Mouse (Mus musculus) hematopoietic stem cell, adult 5-6 weeks (primary cell): ENCODE measurements around the gene Cdh13. TPM values are rescaled to one million over a fixed set of nuclear protein-coding genes. Genes with fewer than 3 reads are reported as not detected.

Experiments used
- ATAC-seq, 2 experiments: fragments of 125-278 bp in 1 of 2; replicated peaks in 1 of 2; 2 replicates each; pipeline ENCODE4 v1.8.0; 2016 to 2017; ENCODE audit warnings: inconsistent platforms in 2 of 2, mild to moderate bottlenecking in 2 of 2, moderate number of reproducible peaks in 2 of 2, low read depth in 1 of 2, moderate TSS enrichment in 1 of 2; ENCODE audit not compliant: low FRiP score in 2 of 2, poor library complexity in 2 of 2, severe bottlenecking in 2 of 2, insufficient read depth in 1 of 2, low TSS enrichment in 1 of 2
- total RNA-seq: library from RNA; stranded (forward); fragments of 172-1452, 232-1000 nt; gene quantifications from 2 replicates; pipeline ENCODE4 v1.2.3, GENCODE M21; 2017

Cdh13 gene
- total RNA-seq, 1 experiment from 2014 or later: not detected

GRCm38 (mm10) chr8:119064523-119064922, 781.0 kb downstream of the Cdh13 start:
- ATAC-seq: peak; percentile 42 to 71; a peak in 3 of 4 replicates

GRCm38 (mm10) chr8:119072291-119072690, 788.8 kb downstream of the Cdh13 start:
- no peak for ATAC-seq

GRCm38 (mm10) chr8:119085022-119085421, 801.5 kb downstream of the Cdh13 start:
- ATAC-seq: no peak

GRCm38 (mm10) chr8:119098261-119098660, 814.7 kb downstream of the Cdh13 start:
- ATAC-seq: no peak

GRCm38 (mm10) chr8:119102871-119103270, 819.3 kb downstream of the Cdh13 start:
- ATAC-seq: no peak

- ATAC-seq: no peak
Measured at GRCm38 (mm10) chr8:119109655-119110054, 826.1 kb downstream of the Cdh13 start.

- ATAC-seq: no peak
Measured at GRCm38 (mm10) chr8:119112861-119113260, 829.3 kb downstream of the Cdh13 start.

GRCm38 (mm10) chr8:119121236-119121635, 837.7 kb downstream of the Cdh13 start:
- ATAC-seq: peak; percentile 81 to 88

- ATAC-seq: no peak
Measured at GRCm38 (mm10) chr8:119127841-119128240, 844.3 kb downstream of the Cdh13 start.

- ATAC-seq: no peak
Measured at GRCm38 (mm10) chr8:119128266-119128665, 844.7 kb downstream of the Cdh13 start.

- ATAC-seq: no peak
Measured at GRCm38 (mm10) chr8:119156454-119156921, 873.0 kb downstream of the Cdh13 start.

- ATAC-seq: no peak
Measured at GRCm38 (mm10) chr8:119158628-119159027, 875.1 kb downstream of the Cdh13 start.

- no peak for ATAC-seq
Measured at GRCm38 (mm10) chr8:119159794-119160193, 876.3 kb downstream of the Cdh13 start.

GRCm38 (mm10) chr8:119164076-119164475, 880.5 kb downstream of the Cdh13 start:
- no peak for ATAC-seq

- ATAC-seq: no peak
Measured at GRCm38 (mm10) chr8:119177226-119177935, 893.8 kb downstream of the Cdh13 start.

GRCm38 (mm10) chr8:119180626-119181025, 897.1 kb downstream of the Cdh13 start:
- ATAC-seq: no peak

GRCm38 (mm10) chr8:119195695-119196094, 912.2 kb downstream of the Cdh13 start:
- 0 out of 4 replicates have a peak, but pooled peaks of 1 of the 2 experiments have one; percentile 32 for ATAC-seq

- ATAC-seq: no peak
Measured at GRCm38 (mm10) chr8:119196486-119197150, 913.1 kb downstream of the Cdh13 start.
